Mouse (Mus musculus) brain, embryonic 14.5 days (tissue): Measurements from ENCODE around the gene Xylt2. TPM values are rescaled to one million over a fixed set of nuclear protein-coding genes. Genes with fewer than 3 reads are reported as not detected.

Experiments used
- DNase-seq: peaks from one replicate; pipeline ENCODE4 v3.0.0-alpha.2; 2011; ENCODE audit warnings: low read depth
- CTCF ChIP-seq: fragments of 200-500 bp; IDR thresholded peaks from 2 replicates; pipeline ENCODE4 v1.5.1; 2012; ENCODE audit warnings: inconsistent platforms, mild to moderate bottlenecking, moderate library complexity, borderline replicate concordance; ENCODE audit not compliant: insufficient read depth, insufficient read length; ENCODE audit errors: extremely low read depth
- POLR2A ChIP-seq: fragments of 200-500 bp; IDR thresholded peaks from 2 replicates; pipeline ENCODE4 v1.6.1; 2012; ENCODE audit warnings: mild to moderate bottlenecking, inconsistent platforms, borderline replicate concordance; ENCODE audit not compliant: poor library complexity, insufficient read depth, insufficient read length, severe bottlenecking; ENCODE audit errors: extremely low read depth
- polyA plus RNA-seq: library from polyadenylated mRNA; depleted of rRNA; stranded (reverse); fragments of >200 nt; gene quantifications from 2 replicates; pipeline ENCODE4 v1.2.3, GENCODE M21; 2012; rRNA removed

Xylt2 gene
- polyA plus RNA-seq, 1 experiment, result 24.1 TPM

GRCm38 (mm10) chr11:94622162-94622561 is 55.2 kb downstream of the Xylt2 start:
- no peak for TF ChIP-seq CTCF
- no peak for TF ChIP-seq POLR2A
- DNase-seq, result no peak

DNA sequence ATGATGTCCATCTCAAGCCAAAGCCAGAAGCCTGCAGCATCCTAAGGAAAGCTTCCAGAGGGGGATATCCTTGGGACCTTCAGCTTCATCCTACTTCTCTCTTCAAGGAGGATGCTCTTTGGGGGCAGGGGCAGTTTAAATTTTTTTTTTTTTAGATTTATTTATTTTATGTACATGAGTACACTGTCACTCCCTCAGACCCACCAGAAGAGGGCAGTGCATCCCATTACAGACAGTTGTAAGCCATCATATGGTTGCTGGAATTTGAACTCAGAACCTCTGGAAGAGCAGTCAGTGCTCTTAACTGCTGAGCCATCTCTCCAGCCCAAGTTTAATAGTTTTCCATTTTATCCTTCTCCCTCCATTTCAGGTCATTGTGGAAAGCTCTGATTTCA is 55.9 kb downstream of the Xylt2 start:
- DNase-seq, result no peak
- no peak for TF ChIP-seq POLR2A
- no peak for TF ChIP-seq CTCF

DNA sequence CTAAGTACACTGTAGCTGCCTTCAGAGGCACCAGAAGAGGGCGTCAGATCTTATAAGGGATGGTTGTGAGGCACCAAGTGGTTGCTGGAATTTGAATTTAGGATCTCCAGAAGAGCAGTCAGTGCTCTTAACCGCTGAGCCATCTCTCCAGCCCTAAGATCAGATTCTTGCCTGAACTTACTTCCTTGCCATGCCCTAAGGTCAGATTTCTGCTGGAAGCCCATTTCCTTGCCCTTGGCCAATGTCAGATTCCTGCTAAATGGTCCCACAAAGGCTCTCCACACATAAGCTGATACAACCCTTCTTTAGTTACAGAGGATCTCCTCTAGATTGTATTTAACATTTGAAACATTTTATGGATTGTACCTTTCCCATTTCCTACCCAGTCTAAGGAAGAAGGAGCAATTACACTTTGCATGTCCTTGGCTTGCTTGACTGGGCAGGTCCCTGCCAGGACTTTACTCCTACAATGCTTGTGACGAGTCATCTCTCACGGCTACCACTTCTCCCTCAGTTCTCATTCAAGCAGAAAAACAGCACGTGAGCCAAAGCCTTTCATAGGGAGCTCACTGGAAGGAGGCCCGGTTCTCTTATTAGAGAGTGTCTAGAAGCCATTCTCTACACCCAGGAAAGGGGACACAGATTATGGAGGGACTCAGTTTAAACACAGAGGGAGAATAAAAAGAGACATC is 56.4 kb downstream of the Xylt2 start:
- peak; percentile 28 for DNase-seq
- TF ChIP-seq POLR2A (no peak), CTCF (no peak)

- DNase-seq, result no peak
Observed at GRCm38 (mm10) chr11:94617646-94618045, 59.7 kb downstream of the Xylt2 start.

DNA sequence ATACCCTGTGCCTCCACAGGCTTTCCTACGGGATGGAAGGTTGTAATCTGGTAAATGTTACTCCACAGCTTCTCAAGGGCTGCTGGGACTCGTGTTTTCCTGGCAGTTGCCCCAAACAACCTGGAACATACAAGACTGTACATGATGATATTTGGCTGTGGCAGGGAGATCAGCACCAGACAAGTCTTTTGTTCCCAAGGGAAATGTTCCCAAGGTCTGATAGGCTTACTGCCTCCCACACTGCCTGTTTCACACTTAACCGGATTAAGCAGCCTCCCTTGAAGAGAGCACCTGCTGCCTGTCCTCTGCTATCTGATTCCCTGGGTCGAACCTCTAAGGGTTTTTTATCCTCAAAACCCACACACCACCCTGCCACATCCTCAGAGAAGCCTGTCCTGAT is 61.8 kb downstream of the Xylt2 start:
- TF ChIP-seq CTCF (no peak), POLR2A (no peak)
- DNase-seq, result peak; percentile 56

More at GRCm38 (mm10) chr11:94617646-94618045, 59.7 kb downstream of the Xylt2 start:
- TF ChIP-seq CTCF, result no peak
- TF ChIP-seq POLR2A, result no peak

DNA sequence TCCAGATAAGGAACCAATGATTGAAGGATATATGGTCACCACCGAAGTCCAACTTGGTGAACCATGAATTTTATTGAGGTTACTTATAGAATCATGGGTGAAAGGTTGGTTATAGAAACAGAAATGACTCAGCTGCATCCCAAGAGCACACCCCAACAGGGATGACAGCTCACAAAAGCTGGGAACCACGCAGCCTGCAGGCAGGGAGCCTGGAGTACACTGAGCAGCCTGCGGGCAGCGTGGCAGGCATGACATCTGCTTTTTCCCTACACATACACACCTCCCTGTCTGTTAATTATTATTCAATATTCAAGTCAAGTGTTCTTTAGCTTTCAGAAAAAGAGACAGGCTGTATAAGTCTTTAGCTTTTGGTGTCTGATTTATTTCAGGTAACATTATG is 62.7 kb downstream of the Xylt2 start:
- TF ChIP-seq POLR2A (no peak), CTCF (no peak)
- DNase-seq, result no peak

Other genes starting within 250 kb of the Xylt2 start
- 208 and 232 TPM in 2 replicates for gene Cacna1g, start 203.3 kb downstream of the Xylt2 start, polyA plus RNA-seq
- gene Spata20, start 191.3 kb downstream of the Xylt2 start, polyA plus RNA-seq, result 0.45 and 0.66 TPM in 2 replicates
- 0.50 and 1.5 TPM in 2 replicates for gene Epn3, start 177.5 kb downstream of the Xylt2 start, polyA plus RNA-seq
- 2.5 and 3.0 TPM in 2 replicates for gene Mycbpap, start 155.8 kb downstream of the Xylt2 start, polyA plus RNA-seq
- gene Rsad1, start 128.3 kb downstream of the Xylt2 start, polyA plus RNA-seq, result 8.7 and 9.0 TPM in 2 replicates
- 0.06 and 0.44 TPM in 2 replicates for gene Chad, start 112.5 kb downstream of the Xylt2 start, polyA plus RNA-seq
- 7.2 and 9.7 TPM in 2 replicates for gene Acsf2, start 75.6 kb downstream of the Xylt2 start, polyA plus RNA-seq
- gene Lrrc59, start 47.7 kb downstream of the Xylt2 start, polyA plus RNA-seq, result 89.6 and 112 TPM in 2 replicates
- gene Mrpl27, start 23.7 kb downstream of the Xylt2 start, polyA plus RNA-seq, result 85.5 and 89.5 TPM in 2 replicates
- gene Eme1, start 23.6 kb downstream of the Xylt2 start, polyA plus RNA-seq, result 7.3 and 13.5 TPM in 2 replicates
- 0.04 TPM in 1 of 2 replicates, not detected in the other for gene Gm11541, start 27.0 kb upstream of the Xylt2 start, polyA plus RNA-seq
- gene Cdc34b, start 64.3 kb upstream of the Xylt2 start, polyA plus RNA-seq, result 0.08 and 0.16 TPM in 2 replicates
- not detected in 2 replicates for gene Tmem92, start 105.2 kb upstream of the Xylt2 start, polyA plus RNA-seq